ENCODE assay signal across 10 mouse cellular contexts in the genomic region with DNA sequence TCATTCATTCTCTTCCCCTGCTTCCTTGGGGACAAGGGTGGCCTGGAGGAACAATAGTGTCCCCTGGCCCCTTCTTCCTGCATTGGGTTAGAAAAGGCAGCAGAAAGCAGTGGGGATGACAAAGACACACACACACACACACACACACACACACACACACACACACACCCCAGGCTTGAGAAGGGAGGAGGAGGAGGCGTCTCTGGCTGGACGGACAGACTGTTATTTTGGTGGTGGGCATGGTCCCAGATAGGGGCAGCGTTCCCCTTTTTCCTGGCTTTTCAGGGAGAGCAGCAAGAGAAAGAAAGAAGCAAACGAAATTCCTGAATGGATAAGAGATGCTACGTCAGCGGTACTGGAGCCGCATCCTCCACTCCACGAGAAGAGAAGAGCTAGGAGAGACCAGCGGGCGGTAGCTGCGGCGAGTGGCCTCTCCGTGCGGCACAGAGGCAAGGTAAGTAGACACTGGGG. TPM values are rescaled to one million over a fixed set of nuclear protein-coding genes. Genes with fewer than 3 reads are reported as not detected.
DNase-seq lines count a peak whose midpoint lies in the region; ATAC-seq and TF ChIP-seq lines count a peak whose summit lies in the region.
"Had no signal": no experiment of that assay in that cellular context is flagged by ENCODE, and none has a peak within 500 bp of the region (broad histone marks: within the 10 kb centered on the region; RNA-seq: fewer than 3 reads in every experiment).

No protein-coding gene starts in this region.

- peak overlapping the region; percentile 94 for H3K27ac ChIP-seq in cerebellum, adult 2 months (ENCODE audit: insufficient read depth, low read length)
- H3K27ac ChIP-seq in forebrain, embryonic 12.5 days, result peak overlapping the region; percentile 99
- H3K27ac ChIP-seq in neural tube, embryonic 14.5 days (ENCODE audit: low read depth, low read length), result peak overlapping the region; percentile 99
- H3K27ac ChIP-seq in kidney, embryonic 16.5 days (ENCODE audit: low read length), result no peak overlapping the region
- H3K27ac ChIP-seq: kidney, postnatal 0 days had no signal

- ATAC-seq in forebrain, embryonic 12.5 days (ENCODE audit: low FRiP score), result peak; percentile 18; the same call in 1 of the 2 replicates
- peak; percentile 50 for ATAC-seq in neural tube, embryonic 14.5 days (ENCODE audit: low read depth)
- ATAC-seq in kidney, embryonic 16.5 days (ENCODE audit: low FRiP score, low TSS enrichment), result no peak

- peak; percentile 84 for TF ChIP-seq POLR2A in cerebellum, adult 2 months (IDR thresholded peaks at IDR 0.05; ENCODE audit: borderline replicate concordance, insufficient read depth, low read length)

- peak; percentile 85 to 86 for DNase-seq in cerebellum, adult 2 months
- peak; percentile 71 for DNase-seq in layer of hippocampus, adult 9-11 months
- no peak for DNase-seq in kidney, postnatal 25 days
- DNase-seq in spleen, adult 18-20 months, result no peak
- DNase-seq in urinary bladder, postnatal 4 days (ENCODE audit: low spot score in 2 of 2), result no peak
- DNase-seq: lung, embryonic 14.5 days had no signal

- no peaks in the 10 kb centered on the region for H3K9me3 ChIP-seq in forebrain, embryonic 12.5 days
- no peaks in the 10 kb centered on the region for H3K9me3 ChIP-seq in neural tube, embryonic 14.5 days (ENCODE audit: control insufficient read depth, low read length)
- no peaks in the 10 kb centered on the region for H3K9me3 ChIP-seq in kidney, embryonic 16.5 days (ENCODE audit: low read length)

- peak overlapping the region; percentile 88 for H3K4me2 ChIP-seq in forebrain, embryonic 12.5 days
- peak overlapping the region; percentile 93 for H3K4me2 ChIP-seq in neural tube, embryonic 14.5 days (ENCODE audit: low read depth, low read length)
- no peak overlapping the region for H3K4me2 ChIP-seq in kidney, embryonic 16.5 days (replicated peaks; ENCODE audit: low read depth, low read length)
- H3K4me2 ChIP-seq: lung, embryonic 14.5 days had no signal

- H3K9ac ChIP-seq in forebrain, embryonic 12.5 days, result peak overlapping the region; percentile 99
- H3K9ac ChIP-seq in neural tube, embryonic 14.5 days (replicated peaks; ENCODE audit: low read depth, low read length), result peak overlapping the region; percentile 95
- H3K9ac ChIP-seq in kidney, embryonic 16.5 days (replicated peaks; ENCODE audit: low read length), result no peak overlapping the region
- H3K9ac ChIP-seq: lung, embryonic 14.5 days had no signal

- WGBS in cerebellum, adult 2 months, result 2% methylated on average over 14 of the region's 14 CpGs
- under 1% methylated on average over 14 of the region's 14 CpGs for WGBS in forebrain, embryonic 12.5 days
- WGBS in neural tube, embryonic 14.5 days, result under 1% methylated on average over 14 of the region's 14 CpGs
- WGBS in kidney, embryonic 16.5 days, result 1% methylated on average over 14 of the region's 14 CpGs

- peaks cover 22% of the 10 kb centered on the region for H3K36me3 ChIP-seq in forebrain, embryonic 12.5 days (replicated peaks)
- no peaks in the 10 kb centered on the region for H3K36me3 ChIP-seq in neural tube, embryonic 14.5 days (ENCODE audit: control insufficient read depth, insufficient read depth, low read length)
- H3K36me3 ChIP-seq in kidney, embryonic 16.5 days (ENCODE audit: insufficient read depth, low read length), result no peaks in the 10 kb centered on the region

- H3K4me1 ChIP-seq in cerebellum, adult 2 months (ENCODE audit: control insufficient read depth, insufficient read depth, low read length), result peaks cover 33% of the 10 kb centered on the region
- peaks cover 82% of the 10 kb centered on the region for H3K4me1 ChIP-seq in forebrain, embryonic 12.5 days
- H3K4me1 ChIP-seq in neural tube, embryonic 14.5 days (ENCODE audit: control insufficient read depth, insufficient read depth, low read length), result peaks cover 58% of the 10 kb centered on the region
- H3K4me1 ChIP-seq in kidney, embryonic 16.5 days (ENCODE audit: insufficient read depth, low read length), result no peaks in the 10 kb centered on the region

- TF ChIP-seq CTCF in cerebellum, adult 2 months (IDR thresholded peaks at IDR 0.05; ENCODE audit: borderline replicate concordance, insufficient read depth, low read depth, low read length), result no peak

- peak overlapping the region; percentile 92 for H3K4me3 ChIP-seq in cerebellum, adult 2 months (replicated peaks; ENCODE audit: insufficient read depth, low read depth, low read length)
- peak overlapping the region; percentile 71 for H3K4me3 ChIP-seq in forebrain, embryonic 12.5 days (replicated peaks)
- H3K4me3 ChIP-seq in neural tube, embryonic 14.5 days (ENCODE audit: low read depth, low read length), result peak overlapping the region; percentile 63
- H3K4me3 ChIP-seq in kidney, embryonic 16.5 days (ENCODE audit: low read length), result no peak overlapping the region

- no peaks in the 10 kb centered on the region for H3K27me3 ChIP-seq in cerebellum, adult 2 months (ENCODE audit: control insufficient read depth, insufficient read depth, low read length)
- peaks cover 69% of the 10 kb centered on the region for H3K27me3 ChIP-seq in forebrain, embryonic 12.5 days
- H3K27me3 ChIP-seq in neural tube, embryonic 14.5 days (ENCODE audit: control insufficient read depth, insufficient read depth, low read length), result no peaks in the 10 kb centered on the region
- peaks cover 99% of the 10 kb centered on the region for H3K27me3 ChIP-seq in kidney, embryonic 16.5 days (ENCODE audit: insufficient read depth, low read length)

RNA-seq across cellular contexts. Expression of gene Rhbg, which starts 47.6 kb away (rescaled TPM):
- polyA plus RNA-seq in cerebellum, adult 2 months (2012; rRNA removed), result 0.08 and 0.17 TPM in 2 replicates
- polyA plus RNA-seq in forebrain, embryonic 12.5 days (2016; fragmentation: Nextera tagmentation; extraction: Ambion mirVana), result 0.28 TPM in 1 of 2 replicates, not detected in the other
- 0.51 and 0.85 TPM in 2 replicates for polyA plus RNA-seq in neural tube, embryonic 14.5 days (2014; fragmentation: Nextera tagmentation; extraction: Ambion mirVana)
- 11.5 and 13.5 TPM in 2 replicates for polyA plus RNA-seq in kidney, embryonic 16.5 days (2015; fragmentation: Nextera tagmentation; extraction: Ambion mirVana)
- polyA plus RNA-seq: lung, embryonic 14.5 days had no signal

Comparison
In these comparisons a context has a peak if more than half of its experiments do, and no peak if none do; other contexts are left out.
1. DNase-seq: peak in cerebellum, adult 2 months (2 of 2) and layer of hippocampus, adult 9-11 months (single experiment); none in kidney, postnatal 25 days (0 of 2), spleen, adult 18-20 months (0 of 2) and urinary bladder, postnatal 4 days (0 of 2).